Mouse (Mus musculus): ENCODE data around the gene Srebf2. TPM values are rescaled to one million over a fixed set of nuclear protein-coding genes. Genes with fewer than 3 reads are reported as not detected.

Gene Srebf2
- polyA plus RNA-seq, 1 experiment = 205 TPM

DNA sequence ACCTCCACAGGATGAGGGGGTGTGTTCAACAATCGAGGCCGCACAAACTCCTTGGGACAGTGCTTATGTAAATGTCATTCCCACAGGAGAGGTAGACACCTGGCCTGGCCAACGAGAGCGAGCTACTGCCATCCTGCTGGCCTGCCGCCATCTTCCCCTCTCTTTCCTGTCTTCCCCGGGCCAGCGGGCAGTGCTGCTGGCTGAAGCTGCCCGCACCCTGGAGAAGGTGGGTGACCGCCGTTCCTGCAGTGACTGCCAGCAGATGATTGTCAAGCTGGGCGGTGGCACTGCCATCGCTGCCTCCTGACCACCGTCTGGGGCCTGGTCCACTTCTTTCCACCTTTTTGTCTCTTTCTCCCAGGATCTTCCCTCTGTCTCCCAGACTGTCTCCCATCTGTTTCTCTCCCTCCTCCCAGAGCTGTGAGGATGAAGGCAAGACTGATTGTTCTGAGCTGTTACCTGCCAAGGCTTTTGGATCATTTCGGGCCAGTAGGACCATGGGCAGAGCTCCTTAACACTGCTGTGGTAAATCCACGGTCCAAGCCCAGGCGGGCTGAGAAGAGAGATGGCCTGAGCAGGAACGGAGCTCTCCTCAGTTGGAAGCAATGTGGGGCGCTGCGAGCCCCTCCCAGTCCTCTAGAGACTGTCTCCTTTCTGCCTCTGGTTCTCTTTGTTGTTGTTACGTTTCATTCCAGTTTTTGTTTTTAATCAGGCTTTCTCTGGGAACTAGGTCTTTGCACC, 56.8 kb downstream of the Srebf2 start:
- Histone ChIP-seq H3K4me3 (ENCODE audit: low read depth, low read length) (no peak overlapping the region), H3K9me3 (replicated peaks; ENCODE audit: control insufficient read depth, insufficient read depth, low read length, poor library complexity, severe bottlenecking) (no peaks in the 10 kb centered on the region), H3K9ac (ENCODE audit: low read depth, poor library complexity, severe bottlenecking) (no peak overlapping the region), H3K27me3 (ENCODE audit: control insufficient read depth, insufficient read depth, low read length, poor library complexity, severe bottlenecking) (no peaks in the 10 kb centered on the region), H3K36me3 (ENCODE audit: control insufficient read depth, insufficient read depth, low read length, poor library complexity, severe bottlenecking) (peaks cover 18% of the 10 kb centered on the region; the same call in 1 of the 2 replicates), H3K27ac (ENCODE audit: insufficient read depth, low read length) (no peak overlapping the region), H3K4me1 (ENCODE audit: control insufficient read depth, insufficient read depth, low read length) (peaks cover 9% of the 10 kb centered on the region)
- TF ChIP-seq POLR2A (IDR thresholded peaks at IDR 0.05; ENCODE audit: insufficient read depth, low read length) (no peak), EP300 (IDR thresholded peaks at IDR 0.05; ENCODE audit: insufficient read depth, low read depth, low read length) (no peak), CTCF (IDR thresholded peaks at IDR 0.05; ENCODE audit: low read depth, low read length) (no peak)

DNA sequence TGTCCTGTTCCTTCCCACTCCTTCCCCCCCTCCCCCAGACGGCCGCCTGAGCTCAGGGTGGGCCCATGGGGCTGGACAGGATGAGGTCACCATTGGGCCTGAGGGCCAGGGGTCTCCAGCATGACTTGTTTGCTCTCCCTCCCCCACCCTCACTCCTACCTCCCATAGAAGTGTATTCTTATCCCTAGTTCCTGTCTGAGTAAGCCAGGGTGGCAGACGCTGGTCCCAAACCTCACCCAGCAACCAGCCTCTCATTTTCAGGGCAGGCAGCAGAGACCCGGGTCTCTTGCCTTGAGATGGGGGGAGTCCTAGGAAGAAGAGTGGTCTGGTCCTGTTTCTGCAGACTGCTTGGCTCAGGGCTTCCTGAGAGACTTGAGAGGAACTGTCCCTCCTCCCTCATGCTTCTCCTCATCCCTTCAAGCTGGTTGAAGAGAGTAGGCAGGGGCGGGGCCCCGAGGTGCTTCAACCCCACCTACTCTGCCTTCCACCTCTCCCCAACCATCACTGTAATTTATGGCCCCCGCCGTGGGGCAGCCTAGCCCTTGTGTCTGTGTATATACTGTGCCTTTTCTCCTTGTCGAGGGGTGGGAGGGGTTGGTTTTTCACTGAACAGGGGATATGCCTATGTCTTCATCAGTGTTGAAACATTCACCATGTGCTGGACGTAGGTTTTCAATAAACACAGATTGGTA, 57.8 kb downstream of the Srebf2 start:
- Histone ChIP-seq H3K9ac (ENCODE audit: low read depth, poor library complexity, severe bottlenecking) (no peak overlapping the region), H3K9me3 (replicated peaks; ENCODE audit: control insufficient read depth, insufficient read depth, low read length, poor library complexity, severe bottlenecking) (no peaks in the 10 kb centered on the region), H3K27ac (ENCODE audit: insufficient read depth, low read length) (no peak overlapping the region), H3K4me1 (ENCODE audit: control insufficient read depth, insufficient read depth, low read length) (peaks cover 9% of the 10 kb centered on the region), H3K36me3 (ENCODE audit: control insufficient read depth, insufficient read depth, low read length, poor library complexity, severe bottlenecking) (peaks cover 14% of the 10 kb centered on the region; the same call in 1 of the 2 replicates), H3K27me3 (ENCODE audit: control insufficient read depth, insufficient read depth, low read length, poor library complexity, severe bottlenecking) (no peaks in the 10 kb centered on the region), H3K4me3 (ENCODE audit: low read depth, low read length) (no peak overlapping the region)
- TF ChIP-seq CTCF (IDR thresholded peaks at IDR 0.05; ENCODE audit: low read depth, low read length) (no peak), EP300 (IDR thresholded peaks at IDR 0.05; ENCODE audit: insufficient read depth, low read depth, low read length) (no peak), POLR2A (IDR thresholded peaks at IDR 0.05; ENCODE audit: insufficient read depth, low read length) (no peak)

DNA sequence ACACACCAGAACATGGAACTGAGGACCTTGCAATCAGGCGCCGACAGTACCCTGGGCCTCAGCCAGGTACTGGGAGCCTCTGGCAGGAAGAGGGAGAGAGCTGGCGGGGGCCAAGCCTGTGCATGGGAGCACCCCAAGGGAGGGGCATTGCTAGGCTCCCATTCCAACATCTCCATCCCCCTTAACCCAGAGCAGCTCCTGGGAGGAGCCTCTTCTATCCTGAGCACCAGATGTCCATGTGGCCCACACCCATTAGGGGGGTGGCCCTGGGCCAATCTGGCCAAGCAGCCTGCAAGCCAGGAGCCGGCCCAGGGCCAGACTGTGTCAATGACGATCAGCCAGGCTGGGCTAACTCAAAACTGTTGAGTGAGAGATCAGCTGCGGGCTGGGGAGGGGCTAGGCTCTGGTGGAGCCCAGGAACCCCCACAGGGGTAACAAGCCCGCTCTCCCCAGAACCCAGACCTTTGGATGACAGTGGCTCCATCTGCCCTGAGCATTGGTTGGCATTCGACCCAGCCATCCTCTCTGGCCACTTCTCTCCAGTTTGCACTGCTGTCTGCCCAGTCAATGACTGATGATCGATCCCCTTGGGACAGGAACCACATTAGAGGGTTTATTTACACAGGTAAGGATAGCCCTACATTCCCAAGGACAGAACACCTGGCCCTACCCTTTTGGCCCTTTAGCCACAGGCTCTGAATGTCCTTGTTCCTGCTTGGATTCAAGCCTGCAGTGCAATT, 59.6 kb downstream of the Srebf2 start:
- H3K27me3 ChIP-seq (ENCODE audit: control insufficient read depth, insufficient read depth, low read length, poor library complexity, severe bottlenecking) = no peaks in the 10 kb centered on the region
- H3K9ac ChIP-seq (ENCODE audit: low read depth, poor library complexity, severe bottlenecking) = peak overlapping the region; percentile 32; the same call in 1 of the 2 replicates
- H3K36me3 ChIP-seq (ENCODE audit: control insufficient read depth, insufficient read depth, low read length, poor library complexity, severe bottlenecking) = peaks cover 6% of the 10 kb centered on the region; the same call in 1 of the 2 replicates
- TF ChIP-seq CTCF (IDR thresholded peaks at IDR 0.05; ENCODE audit: low read depth, low read length) (no peak), POLR2A (IDR thresholded peaks at IDR 0.05; ENCODE audit: insufficient read depth, low read length) (no peak), EP300 (IDR thresholded peaks at IDR 0.05; ENCODE audit: insufficient read depth, low read depth, low read length) (no peak)
- peak overlapping the region; percentile 22 for H3K4me3 ChIP-seq (ENCODE audit: low read depth, low read length)
- H3K27ac ChIP-seq (ENCODE audit: insufficient read depth, low read length) = no peak overlapping the region
- H3K4me1 ChIP-seq (ENCODE audit: control insufficient read depth, insufficient read depth, low read length) = peaks cover 9% of the 10 kb centered on the region
- no peaks in the 10 kb centered on the region for H3K9me3 ChIP-seq (replicated peaks; ENCODE audit: control insufficient read depth, insufficient read depth, low read length, poor library complexity, severe bottlenecking)

GRCm38 (mm10) chr15:82207105-82207459, 60.1 kb downstream of the Srebf2 start:
- Histone ChIP-seq H3K9ac (ENCODE audit: low read depth, poor library complexity, severe bottlenecking) (peak overlapping the region; percentile 32; the same call in 1 of the 2 replicates), H3K4me1 (ENCODE audit: control insufficient read depth, insufficient read depth, low read length) (peaks cover 9% of the 10 kb centered on the region), H3K27ac (ENCODE audit: insufficient read depth, low read length) (no peak overlapping the region), H3K9me3 (replicated peaks; ENCODE audit: control insufficient read depth, insufficient read depth, low read length, poor library complexity, severe bottlenecking) (no peaks in the 10 kb centered on the region), H3K4me3 (ENCODE audit: low read depth, low read length) (peak overlapping the region; percentile 22), H3K36me3 (ENCODE audit: control insufficient read depth, insufficient read depth, low read length, poor library complexity, severe bottlenecking) (peaks cover 4% of the 10 kb centered on the region; the same call in 1 of the 2 replicates), H3K27me3 (ENCODE audit: control insufficient read depth, insufficient read depth, low read length, poor library complexity, severe bottlenecking) (no peaks in the 10 kb centered on the region; the same call in 1 of the 2 replicates)
- TF ChIP-seq EP300 (IDR thresholded peaks at IDR 0.05; ENCODE audit: insufficient read depth, low read depth, low read length) (no peak), POLR2A (IDR thresholded peaks at IDR 0.05; ENCODE audit: insufficient read depth, low read length) (no peak), CTCF (IDR thresholded peaks at IDR 0.05; ENCODE audit: low read depth, low read length) (no peak)

- peaks cover 1% of the 10 kb centered on the region; the same call in 1 of the 2 replicates for H3K27me3 ChIP-seq (ENCODE audit: control insufficient read depth, insufficient read depth, low read length, poor library complexity, severe bottlenecking)
- H3K36me3 ChIP-seq (ENCODE audit: control insufficient read depth, insufficient read depth, low read length, poor library complexity, severe bottlenecking) = no peaks in the 10 kb centered on the region; the same call in 1 of the 2 replicates
- no peaks in the 10 kb centered on the region for H3K9me3 ChIP-seq (replicated peaks; ENCODE audit: control insufficient read depth, insufficient read depth, low read length, poor library complexity, severe bottlenecking)
- no peak overlapping the region; the same call in 1 of the 2 replicates for H3K4me3 ChIP-seq (ENCODE audit: low read depth, low read length)
- peak overlapping the region; percentile 32; the same call in 1 of the 2 replicates for H3K9ac ChIP-seq (ENCODE audit: low read depth, poor library complexity, severe bottlenecking)
- peaks cover 9% of the 10 kb centered on the region for H3K4me1 ChIP-seq (ENCODE audit: control insufficient read depth, insufficient read depth, low read length)
- TF ChIP-seq POLR2A (IDR thresholded peaks at IDR 0.05; ENCODE audit: insufficient read depth, low read length) = no peak
- TF ChIP-seq CTCF (IDR thresholded peaks at IDR 0.05; ENCODE audit: low read depth, low read length) = no peak
- TF ChIP-seq EP300 (IDR thresholded peaks at IDR 0.05; ENCODE audit: insufficient read depth, low read depth, low read length) = no peak
- H3K27ac ChIP-seq (ENCODE audit: insufficient read depth, low read length) = no peak overlapping the region
Observed at GRCm38 (mm10) chr15:82207504-82208219, 60.7 kb downstream of the Srebf2 start.

Measured in ES-Bruce4 (cell line).